In genomic region chr5:22545305-22545704, GRCm38 (mm10) we compare ENCODE assay signal across 24 mouse cellular contexts. TPM values are rescaled to one million over a fixed set of nuclear protein-coding genes. Genes with fewer than 3 reads are reported as not detected.
DNase-seq lines count a peak whose midpoint lies in the region; ATAC-seq and TF ChIP-seq lines count a peak whose summit lies in the region.
"Had no signal": no experiment of that assay in that cellular context is flagged by ENCODE, and none has a peak within 500 bp of the region (broad histone marks: within the 10 kb centered on the region; RNA-seq: fewer than 3 reads in every experiment).

No protein-coding gene starts in this region.

- peak overlapping the region; percentile 84 for H3K27ac ChIP-seq in liver, embryonic 11.5 days (ENCODE audit: low read depth, low read length)
- peak overlapping the region; percentile 89 for H3K27ac ChIP-seq in liver, embryonic 14.5 days
- H3K27ac ChIP-seq: embryonic facial prominence, embryonic 15.5 days; forebrain, embryonic 13.5 days; hindbrain, embryonic 10.5 days; hindbrain, embryonic 14.5 days had no signal

- H3K9me3 ChIP-seq in liver, embryonic 11.5 days (ENCODE audit: control insufficient read depth, low read length) = no peaks in the 10 kb centered on the region
- no peaks in the 10 kb centered on the region for H3K9me3 ChIP-seq in erythroblast, embryonic 14.5 days (ENCODE audit: control insufficient read depth, low read length)
- no peaks in the 10 kb centered on the region for H3K9me3 ChIP-seq in liver, embryonic 14.5 days (ENCODE audit: control insufficient read depth, low read length)
- H3K9me3 ChIP-seq: embryonic facial prominence, embryonic 15.5 days; forebrain, embryonic 13.5 days; heart, embryonic 12.5 days; hindbrain, embryonic 10.5 days had no signal

- TF ChIP-seq EP300 in liver, embryonic 14.5 days (IDR thresholded peaks at IDR 0.05; ENCODE audit: low read depth) = peak; percentile 77

- peak overlapping the region; percentile 5; the same call in 1 of the 2 replicates for H3K9ac ChIP-seq in liver, embryonic 11.5 days (ENCODE audit: low read depth, low read length)
- H3K9ac ChIP-seq in liver, embryonic 14.5 days (replicated peaks) = peak overlapping the region; percentile 53
- H3K9ac ChIP-seq: embryonic facial prominence, embryonic 15.5 days; forebrain, embryonic 13.5 days; forebrain, postnatal 0 days; heart, embryonic 12.5 days; hindbrain, embryonic 14.5 days had no signal

- ATAC-seq in liver, embryonic 11.5 days (replicated peaks; ENCODE audit: low FRiP score) = peak; percentile 78
- peak; percentile 74 for ATAC-seq in liver, embryonic 14.5 days (ENCODE audit: insufficient read depth)
- ATAC-seq in megakaryocyte progenitor cell, adult 5-6 weeks (replicated peaks; ENCODE audit: poor library complexity) = peak; percentile 5; the same call in 1 of the 2 replicates
- ATAC-seq: activated CD4-positive, CD25-positive, alpha-beta regulatory T cell, adult 4 months; CD4-positive, CD25-positive, alpha-beta regulatory T cell, adult 4 months; forebrain, embryonic 13.5 days; forebrain, postnatal 0 days; Patski had no signal

- DNase-seq in liver, embryonic 11.5 days (ENCODE audit: low spot score) = no peak
- DNase-seq in liver = no peak
- DNase-seq in liver, embryonic 14.5 days (ENCODE audit: low read depth in 3 of 3, low spot score in 3 of 3) = peak; percentile 56 to 63 (median 61)
- no peak for DNase-seq in adrenal gland, postnatal 14 days
- DNase-seq in right cerebral cortex, postnatal 25 days = no peak
- no peak for DNase-seq in kidney, postnatal 36 days
- DNase-seq: adrenal gland, postnatal 25 days; B cell, adult 2 months; cerebellum, adult 11 months; cerebellum, adult 8-10 months; cerebellum, postnatal 14 days; embryo, embryonic 11 days; forebrain, postnatal 0 days; gastrocnemius, postnatal 25 days had no signal

- H3K4me3 ChIP-seq in liver, embryonic 11.5 days (ENCODE audit: low read depth, low read length) = no peak overlapping the region
- peak overlapping the region; percentile 37 for H3K4me3 ChIP-seq in erythroblast, embryonic 14.5 days (replicated peaks)
- H3K4me3 ChIP-seq in liver, embryonic 14.5 days (ENCODE audit: insufficient read depth in 1 of 2, low read depth in 2 of 2, low read length in 2 of 2) = peak overlapping the region in 1 of 2 experiments; percentile 27; a peak in 2 of 4 replicates
- H3K4me3 ChIP-seq: embryonic facial prominence, embryonic 15.5 days; forebrain, embryonic 13.5 days; heart, embryonic 12.5 days; hindbrain, embryonic 10.5 days had no signal

- no peaks in the 10 kb centered on the region for H3K27me3 ChIP-seq in liver, embryonic 11.5 days (replicated peaks; ENCODE audit: control insufficient read depth, insufficient read depth, low read length)
- no peaks in the 10 kb centered on the region for H3K27me3 ChIP-seq in erythroblast, embryonic 14.5 days (ENCODE audit: control insufficient read depth)
- H3K27me3 ChIP-seq in liver, embryonic 14.5 days (ENCODE audit: control insufficient read depth, insufficient read depth, low read length) = no peaks in the 10 kb centered on the region
- H3K27me3 ChIP-seq: embryonic facial prominence, embryonic 15.5 days; forebrain, embryonic 13.5 days; heart, embryonic 12.5 days; Patski had no signal

- peaks cover 20% of the 10 kb centered on the region for H3K4me1 ChIP-seq in liver, embryonic 11.5 days (replicated peaks; ENCODE audit: control insufficient read depth, insufficient read depth, low read length)
- peaks cover 86% of the 10 kb centered on the region for H3K4me1 ChIP-seq in erythroblast, embryonic 14.5 days (ENCODE audit: control insufficient read depth)
- H3K4me1 ChIP-seq in liver, embryonic 14.5 days (replicated peaks; ENCODE audit: control insufficient read depth in 2 of 2, insufficient read depth in 2 of 2, low read length in 1 of 2) = peaks cover 40 to 41% of the 10 kb centered on the region in 2 experiments

- TF ChIP-seq CTCF in liver, embryonic 14.5 days (IDR thresholded peaks at IDR 0.05; ENCODE audit: low read depth) = no peak

- H3K36me3 ChIP-seq in liver, embryonic 11.5 days (ENCODE audit: control insufficient read depth, insufficient read depth, low read length) = peaks cover 25% of the 10 kb centered on the region
- H3K36me3 ChIP-seq in erythroblast, embryonic 14.5 days (ENCODE audit: control insufficient read depth) = peaks cover 86% of the 10 kb centered on the region
- H3K36me3 ChIP-seq in liver, embryonic 14.5 days (replicated peaks; ENCODE audit: control insufficient read depth, insufficient read depth, low read depth) = peaks cover 50% of the 10 kb centered on the region

- H3K4me2 ChIP-seq in liver, embryonic 11.5 days = peak overlapping the region; percentile 42
- H3K4me2 ChIP-seq in liver, embryonic 14.5 days (ENCODE audit: low read depth) = peak overlapping the region; percentile 66
- H3K4me2 ChIP-seq: embryonic facial prominence, embryonic 15.5 days; forebrain, embryonic 13.5 days; heart, embryonic 12.5 days; hindbrain, embryonic 14.5 days had no signal

RNA-seq across cellular contexts. Expression of gene Orc5, which starts 4.9 kb away (rescaled TPM):
- polyA plus RNA-seq in liver, embryonic 11.5 days (2014; fragmentation: Nextera tagmentation; extraction: Ambion mirVana) = 89.0 and 92.6 TPM in 2 replicates
- polyA plus RNA-seq in erythroblast, embryonic 14.5 days (2012) = 0.69 and 0.72 TPM in 2 replicates
- polyA plus RNA-seq in liver, embryonic 14.5 days (2012; rRNA removed) = 9.6 and 12.8 TPM in 2 replicates
- 55.8 and 63.0 TPM in 2 replicates for polyA plus RNA-seq in liver, embryonic 14.5 days (2014; fragmentation: Nextera tagmentation; extraction: Ambion mirVana)
- total RNA-seq in megakaryocyte progenitor cell, adult 5-6 weeks (2015) = 34.9 and 35.3 TPM in 2 replicates
- total RNA-seq in megakaryocyte progenitor cell, adult 5-6 weeks (2017) = 30.3 and 33.4 TPM in 2 replicates
- total RNA-seq in adrenal gland, postnatal 14 days (2021) = 17.9 and 20.4 TPM in 2 replicates

Comparison
In these comparisons a context has a peak if more than half of its experiments do, and no peak if none do; other contexts are left out.
1. DNase-seq: peak in liver, embryonic 14.5 days (3 of 3); none in liver, embryonic 11.5 days (single experiment), liver (single experiment), adrenal gland, postnatal 14 days (single experiment), right cerebral cortex, postnatal 25 days (single experiment) and kidney, postnatal 36 days (0 of 2).
2. ATAC-seq: peak in every context shown above with its lines; median percentile 78 in liver, embryonic 11.5 days; 74 in liver, embryonic 14.5 days; 5 in megakaryocyte progenitor cell, adult 5-6 weeks.